In genomic region chr15:81849104-81849503, GRCm38 (mm10) we compare ENCODE assay signal across 8 mouse cellular contexts. TPM values are rescaled to one million over a fixed set of nuclear protein-coding genes. Genes with fewer than 3 reads are reported as not detected.
DNase-seq lines count a peak whose midpoint lies in the region; TF ChIP-seq lines count a peak whose summit lies in the region.
"Had no signal": no experiment of that assay in that cellular context is flagged by ENCODE, and none has a peak within 500 bp of the region (broad histone marks: within the 10 kb centered on the region; RNA-seq: fewer than 3 reads in every experiment).

No protein-coding gene starts in this region.

- H3K27ac ChIP-seq in gastrocnemius, adult 2 months = peak overlapping the region; percentile 100
- 0 out of 2 replicates have a peak overlapping the region, but pooled peaks have one; percentile 7 for H3K27ac ChIP-seq in layer of hippocampus, adult 2 months
- no peak overlapping the region for H3K27ac ChIP-seq in hindbrain, embryonic 10.5 days
- H3K27ac ChIP-seq: limb, embryonic 15.5 days had no signal

- 89% methylated on average over 9 of the region's 9 CpGs for WGBS in hindbrain, embryonic 10.5 days

- H3K4me3 ChIP-seq in gastrocnemius, adult 2 months = peak overlapping the region; percentile 80
- H3K4me3 ChIP-seq in layer of hippocampus, adult 2 months = no peak overlapping the region
- no peak overlapping the region for H3K4me3 ChIP-seq in hindbrain, embryonic 10.5 days
- H3K4me3 ChIP-seq: limb, embryonic 15.5 days had no signal

- no peak for TF ChIP-seq CTCF in gastrocnemius, adult 2 months (IDR thresholded peaks at IDR 0.05)
- TF ChIP-seq CTCF in layer of hippocampus, adult 2 months (conservative IDR thresholded peaks at IDR 0.05) = no peak

- intact Hi-C loops in gastrocnemius, adult 2 months (cut with DNase I) = no loop called here

- H3K27me3 ChIP-seq in hindbrain, embryonic 10.5 days (ENCODE audit: insufficient read depth, poor library complexity, severe bottlenecking) = no peaks in the 10 kb centered on the region
- H3K27me3 ChIP-seq: limb, embryonic 15.5 days had no signal

- no peaks in the 10 kb centered on the region for H3K9me3 ChIP-seq in hindbrain, embryonic 10.5 days
- H3K9me3 ChIP-seq: limb, embryonic 15.5 days had no signal

- peaks cover 7% of the 10 kb centered on the region for H3K4me1 ChIP-seq in hindbrain, embryonic 10.5 days (replicated peaks)

- peaks cover 69% of the 10 kb centered on the region for H3K36me3 ChIP-seq in hindbrain, embryonic 10.5 days

- peak; percentile 82 for DNase-seq in gastrocnemius, adult 2 months
- no peak for DNase-seq in gastrocnemius, postnatal 10 days
- DNase-seq in layer of hippocampus, adult 2 months (ENCODE audit: low spot score in 2 of 2) = no peak
- no peak for DNase-seq in layer of hippocampus, adult 9-11 months
- DNase-seq in cerebellum, adult 11 months = peak; percentile 71
- peak; percentile 79 to 80 for DNase-seq in cerebellum, postnatal 25 days
- no peak for DNase-seq in hindbrain, embryonic 10.5 days (ENCODE audit: low spot score)

RNA-seq across cellular contexts. Expression of gene Tob2, which starts 9.5 kb away (rescaled TPM):
- total RNA-seq in gastrocnemius, adult 2 months (2021) = 100 to 1,000 TPM; 151 to 205 TPM
- 10 to 100 TPM; 38.1 to 80.4 TPM for total RNA-seq in gastrocnemius, postnatal 10 days (2021)
- 10 to 100 TPM; 28.6 to 38.4 TPM for total RNA-seq in layer of hippocampus, adult 2 months (2021)
- polyA plus RNA-seq in hindbrain, embryonic 10.5 days (2016; fragmentation: Nextera tagmentation; extraction: Ambion mirVana) = 18.6 and 19.1 TPM in 2 replicates

RNA-seq across cellular contexts. Expression of gene Phf5a, which starts 22.6 kb away (rescaled TPM):
- total RNA-seq in gastrocnemius, adult 2 months (2021) = 10 to 100 TPM; 38.4 to 39.9 TPM
- total RNA-seq in gastrocnemius, postnatal 10 days (2021) = 10 to 100 TPM; 37.4 to 39.6 TPM
- 10 to 100 TPM; 33.0 to 36.8 TPM for total RNA-seq in layer of hippocampus, adult 2 months (2021)
- polyA plus RNA-seq in hindbrain, embryonic 10.5 days (2016; fragmentation: Nextera tagmentation; extraction: Ambion mirVana) = 212 and 249 TPM in 2 replicates

RNA-seq across cellular contexts. Expression of gene Aco2, which starts 23.0 kb away (rescaled TPM):
- 1,000 to 10,000 TPM; 1,155 to 1,439 TPM for total RNA-seq in gastrocnemius, adult 2 months (2021)
- 100 to 1,000 TPM; 789 to 874 TPM for total RNA-seq in gastrocnemius, postnatal 10 days (2021)
- 100 to 1,000 TPM; 442 to 446 TPM for total RNA-seq in layer of hippocampus, adult 2 months (2021)
- 157 and 175 TPM in 2 replicates for polyA plus RNA-seq in hindbrain, embryonic 10.5 days (2016; fragmentation: Nextera tagmentation; extraction: Ambion mirVana)

RNA-seq across cellular contexts. Expression of gene Tef, which starts 46.9 kb away (rescaled TPM):
- total RNA-seq in gastrocnemius, adult 2 months (2021) = 100 to 1,000 TPM; 101 to 191 TPM
- total RNA-seq in gastrocnemius, postnatal 10 days (2021) = 100 to 1,000 TPM; 127 to 130 TPM
- total RNA-seq in layer of hippocampus, adult 2 months (2021) = 100 to 1,000 TPM; 273 to 304 TPM
- polyA plus RNA-seq in hindbrain, embryonic 10.5 days (2016; fragmentation: Nextera tagmentation; extraction: Ambion mirVana) = 16.4 and 19.4 TPM in 2 replicates

Comparison
In these comparisons a context has a peak if more than half of its experiments do, and no peak if none do; other contexts are left out.
1. DNase-seq: peak in gastrocnemius, adult 2 months (single experiment), cerebellum, adult 11 months (single experiment) and cerebellum, postnatal 25 days (2 of 2); none in gastrocnemius, postnatal 10 days (single experiment), layer of hippocampus, adult 2 months (0 of 2), layer of hippocampus, adult 9-11 months (single experiment) and hindbrain, embryonic 10.5 days (single experiment).